ENCODE assay signal across 8 mouse cellular contexts in genomic region chr15:97767280-97768186, GRCm38 (mm10). TPM values are rescaled to one million over a fixed set of nuclear protein-coding genes. Genes with fewer than 3 reads are reported as not detected.
A peak's percentile ranks its signal among the peaks of the same experiment; 100 is the strongest.
DNase-seq lines count a peak whose midpoint lies in the region; ATAC-seq and TF ChIP-seq lines count a peak whose summit lies in the region.

Gene Rapgef3 (minus strand): TSS chr15:97767972.

- TF ChIP-seq CTCF in brain, embryonic 14.5 days (IDR thresholded peaks at IDR 0.05; ENCODE audit: borderline replicate concordance, extremely low read depth, insufficient read depth, insufficient read length): peak; percentile 67
- TF ChIP-seq CTCF in lung, adult 2 months (IDR thresholded peaks at IDR 0.05; ENCODE audit: insufficient read depth, low read length): peak; percentile 31
- TF ChIP-seq CTCF in thymus, adult 2 months (IDR thresholded peaks at IDR 0.05; ENCODE audit: borderline replicate concordance, control insufficient read depth, extremely low read depth, insufficient read depth, low read length, poor library complexity): peak; percentile 84; the same call in 1 of the 2 replicates

- peak within 1 kb of the TSS; percentile 36 for H3K27ac ChIP-seq in forebrain, embryonic 13.5 days
- H3K27ac ChIP-seq in neural tube, embryonic 15.5 days (replicated peaks): peak within 1 kb of the TSS; percentile 72
- peak within 1 kb of the TSS; percentile 61; the same call in 1 of the 2 replicates for H3K27ac ChIP-seq in thymus, adult 2 months (ENCODE audit: control insufficient read depth, insufficient read depth, low read length)

- WGBS in forebrain, embryonic 13.5 days: under 1% methylated on average over 44 of the region's 44 CpGs
- under 1% methylated on average over 44 of the region's 44 CpGs for WGBS in lung, adult 2 months
- WGBS in neural tube, embryonic 15.5 days: under 1% methylated on average over 44 of the region's 44 CpGs
- WGBS in thymus, adult 2 months: 2% methylated on average over 44 of the region's 44 CpGs

- peak; percentile 82 for ATAC-seq in forebrain, embryonic 13.5 days
- peak; percentile 80 for ATAC-seq in neural tube, embryonic 15.5 days (ENCODE audit: low FRiP score)

- DNase-seq in CD8-positive naive resting alpha-beta T cell, adult 2 months (ENCODE audit: low read depth in 2 of 2, low spot score in 2 of 2): peak; percentile 63 to 71
- peak; percentile 77 for DNase-seq in brain, embryonic 14.5 days (ENCODE audit: low read depth)
- peak; percentile 89 to 91 for DNase-seq in heart, postnatal 10 days
- peak; percentile 87 to 93 for DNase-seq in kidney, postnatal 4 days
- peak; percentile 90 for DNase-seq in lung, adult 2 months
- DNase-seq in thymus, adult 2 months: peak; percentile 92

- peaks cover 31% of the 10 kb centered on the region for H3K4me1 ChIP-seq in forebrain, embryonic 13.5 days
- peaks cover 25% of the 10 kb centered on the region for H3K4me1 ChIP-seq in lung, adult 2 months (ENCODE audit: control insufficient read depth, insufficient read depth, low read length)
- H3K4me1 ChIP-seq in neural tube, embryonic 15.5 days: peaks cover 45% of the 10 kb centered on the region
- peaks cover 61% of the 10 kb centered on the region for H3K4me1 ChIP-seq in thymus, adult 2 months (replicated peaks; ENCODE audit: control insufficient read depth, insufficient read depth, low read length)

- H3K9me3 ChIP-seq in forebrain, embryonic 13.5 days (replicated peaks): no peaks in the 10 kb centered on the region
- no peaks in the 10 kb centered on the region for H3K9me3 ChIP-seq in neural tube, embryonic 15.5 days (replicated peaks)

- H3K4me3 ChIP-seq in forebrain, embryonic 13.5 days: peak within 1 kb of the TSS; percentile 48
- peak within 1 kb of the TSS; percentile 93 for H3K4me3 ChIP-seq in lung, adult 2 months (replicated peaks; ENCODE audit: extremely low read depth, low read depth, low read length)
- H3K4me3 ChIP-seq in neural tube, embryonic 15.5 days (replicated peaks): peak within 1 kb of the TSS; percentile 46
- peak within 1 kb of the TSS; percentile 71 for H3K4me3 ChIP-seq in thymus, adult 2 months (ENCODE audit: control insufficient read depth, insufficient read depth, low read length)

- intact Hi-C loops in heart, postnatal 10 days (cut with DNase I): loop anchor here (2.0 kb wide), 1 partner anchor 47 kb away; no protein-coding TSS in a partner anchor

- no peaks in the 10 kb centered on the region for H3K36me3 ChIP-seq in forebrain, embryonic 13.5 days (ENCODE audit: poor library complexity, severe bottlenecking)
- no peaks in the 10 kb centered on the region for H3K36me3 ChIP-seq in neural tube, embryonic 15.5 days
- H3K36me3 ChIP-seq in thymus, adult 2 months (ENCODE audit: control insufficient read depth, insufficient read depth, low read length): no peaks in the 10 kb centered on the region

- H3K4me2 ChIP-seq in forebrain, embryonic 13.5 days: peak within 1 kb of the TSS; percentile 94
- peak within 1 kb of the TSS; percentile 90 for H3K4me2 ChIP-seq in neural tube, embryonic 15.5 days

- H3K27me3 ChIP-seq in forebrain, embryonic 13.5 days: peaks cover 70% of the 10 kb centered on the region
- peaks cover 11% of the 10 kb centered on the region for H3K27me3 ChIP-seq in neural tube, embryonic 15.5 days (replicated peaks)
- H3K27me3 ChIP-seq in thymus, adult 2 months (ENCODE audit: control insufficient read depth, insufficient read depth, low read length): no peaks in the 10 kb centered on the region

- no peak for TF ChIP-seq POLR2A in brain, embryonic 14.5 days (IDR thresholded peaks at IDR 0.05; ENCODE audit: borderline replicate concordance, extremely low read depth, insufficient read depth, insufficient read length, poor library complexity, severe bottlenecking)
- peak; percentile 53; the same call in 1 of the 2 replicates for TF ChIP-seq POLR2A in lung, adult 2 months (IDR thresholded peaks at IDR 0.05; ENCODE audit: borderline replicate concordance, extremely low read depth, low read depth, low read length)
- TF ChIP-seq POLR2A in thymus, adult 2 months (IDR thresholded peaks at IDR 0.05; ENCODE audit: control insufficient read depth, extremely low read depth, insufficient read depth, low read length, poor library complexity): peak; percentile 22; the same call in 1 of the 2 replicates

- peak within 1 kb of the TSS; percentile 57 for H3K9ac ChIP-seq in forebrain, embryonic 13.5 days
- peak within 1 kb of the TSS; percentile 46 for H3K9ac ChIP-seq in neural tube, embryonic 15.5 days (replicated peaks)

RNA-seq across cellular contexts. Expression of gene Rapgef3, which starts in this region (rescaled TPM):
- 19.7 and 20.4 TPM in 2 replicates for polyA plus RNA-seq in brain, embryonic 14.5 days (2012; rRNA removed)
- 6.7 and 7.8 TPM in 2 replicates for polyA plus RNA-seq in forebrain, embryonic 13.5 days (2015; fragmentation: Nextera tagmentation; extraction: Ambion mirVana)
- total RNA-seq in heart, postnatal 10 days (2021): 10 to 100 TPM; 29.2 to 30.7 TPM
- polyA plus RNA-seq in lung, adult 2 months (2012; rRNA removed): 94.2 and 133 TPM in 2 replicates
- 12.5 and 19.5 TPM in 2 replicates for polyA plus RNA-seq in neural tube, embryonic 15.5 days (2015; fragmentation: Nextera tagmentation; extraction: Ambion mirVana)
- 276 and 278 TPM in 2 replicates for polyA plus RNA-seq in thymus, adult 2 months (2012; rRNA removed)

Comparison
In these comparisons a context has a peak if more than half of its experiments do, and no peak if none do; other contexts are left out.
1. Peak in every context shown above with its lines: DNase-seq, ATAC-seq, H3K4me3 ChIP-seq and H3K27ac ChIP-seq.
2. CTCF ChIP-seq: peak in every context shown above with its lines; median percentile 84 in thymus, adult 2 months; 67 in brain, embryonic 14.5 days; 31 in lung, adult 2 months.